ENCODE assay signal across 9 mouse cellular contexts in genomic region chr13:32866484-32866883, GRCm38 (mm10). TPM values are rescaled to one million over a fixed set of nuclear protein-coding genes. Genes with fewer than 3 reads are reported as not detected.
DNase-seq lines count a peak whose midpoint lies in the region; ATAC-seq and TF ChIP-seq lines count a peak whose summit lies in the region.
"Had no signal": no experiment of that assay in that cellular context is flagged by ENCODE, and none has a peak within 500 bp of the region (broad histone marks: within the 10 kb centered on the region; RNA-seq: fewer than 3 reads in every experiment).

No protein-coding gene starts in this region.

- no peaks in the 10 kb centered on the region for H3K79me2 ChIP-seq in CH12.LX (replicated peaks; ENCODE audit: control insufficient read depth, extremely low read depth, insufficient read depth, poor library complexity, severe bottlenecking)

- ATAC-seq in erythroid progenitor cell, adult 5-6 weeks (replicated peaks; ENCODE audit: low FRiP score, poor library complexity, severe bottlenecking) = peak; percentile 80
- ATAC-seq in lung, embryonic 16.5 days (ENCODE audit: low read depth) = peak; percentile 49; the same call in 1 of the 2 replicates

- no peak for TF ChIP-seq EP300 in CH12.LX (IDR thresholded peaks at IDR 0.05; ENCODE audit: low read length)

- H3K27ac ChIP-seq in CH12.LX (ENCODE audit: insufficient read depth, low read depth) = no peak overlapping the region
- H3K27ac ChIP-seq in bone marrow macrophage, adult 2 months (ENCODE audit: insufficient read depth, low read depth, low read length) = no peak overlapping the region
- no peak overlapping the region for H3K27ac ChIP-seq in lung, embryonic 16.5 days (ENCODE audit: low read length)

- TF ChIP-seq POLR2A in CH12.LX (IDR thresholded peaks at IDR 0.05; ENCODE audit: low read depth, low read length) = no peak
- no peak for TF ChIP-seq POLR2A in bone marrow macrophage, adult 2 months (IDR thresholded peaks at IDR 0.05; ENCODE audit: borderline replicate concordance, low read depth, low read length)

- no peaks in the 10 kb centered on the region for H3K36me3 ChIP-seq in CH12.LX (replicated peaks in 1 of 2; ENCODE audit: control insufficient read depth in 1 of 2, insufficient read depth in 1 of 2, low read length in 1 of 2)
- no peaks in the 10 kb centered on the region for H3K36me3 ChIP-seq in lung, embryonic 16.5 days (ENCODE audit: control insufficient read depth, insufficient read depth, low read length)

- H3K4me3 ChIP-seq in CH12.LX (replicated peaks in 1 of 3; ENCODE audit: low read depth in 2 of 3, low read length in 2 of 3, poor library complexity in 1 of 3) = no peak overlapping the region
- H3K4me3 ChIP-seq in bone marrow macrophage, adult 2 months (ENCODE audit: insufficient read depth, low read length) = no peak overlapping the region
- no peak overlapping the region for H3K4me3 ChIP-seq in lung, embryonic 16.5 days (ENCODE audit: low read length)

- no peaks in the 10 kb centered on the region for H3K27me3 ChIP-seq in CH12.LX (replicated peaks)
- H3K27me3 ChIP-seq in lung, embryonic 16.5 days (ENCODE audit: control insufficient read depth, insufficient read depth, low read depth, low read length) = no peaks in the 10 kb centered on the region

- H3K4me1 ChIP-seq in CH12.LX (ENCODE audit: control insufficient read depth in 1 of 2, insufficient read depth in 2 of 2) = peaks cover 9 to 48% of the 10 kb centered on the region in 2 experiments
- peaks cover 4% of the 10 kb centered on the region for H3K4me1 ChIP-seq in bone marrow macrophage, adult 2 months (ENCODE audit: control insufficient read depth, insufficient read depth, low read length)
- H3K4me1 ChIP-seq in lung, embryonic 16.5 days (replicated peaks; ENCODE audit: control insufficient read depth, insufficient read depth, low read length) = no peaks in the 10 kb centered on the region

- peak; percentile 78 for TF ChIP-seq RAD21 in CH12.LX (IDR thresholded peaks at IDR 0.05; ENCODE audit: low read depth, low read length)

- dilution Hi-C loops in CH12.LX (cut with MboI; ENCODE audit: extremely low pct_ligation_motif_present, extremely low pct_unique_long_range_greater_than_20kb, low sequenced_read_pairs) = no loop called here

- peak; percentile 84 to 87 for TF ChIP-seq CTCF in CH12.LX (conservative IDR thresholded peaks at IDR 0.05 in 1 of 2, IDR thresholded peaks at IDR 0.05 in 1 of 2; ENCODE audit: low read depth in 2 of 2, low read length in 2 of 2)
- TF ChIP-seq CTCF in bone marrow macrophage, adult 2 months (IDR thresholded peaks at IDR 0.05; ENCODE audit: low read depth, low read length) = peak; percentile 83

- H3K9me3 ChIP-seq in CH12.LX (replicated peaks; ENCODE audit: low read length) = no peaks in the 10 kb centered on the region
- no peaks in the 10 kb centered on the region for H3K9me3 ChIP-seq in lung, embryonic 16.5 days (ENCODE audit: control insufficient read depth, low read length)

- H3K9ac ChIP-seq in CH12.LX (ENCODE audit: insufficient read depth, low read depth) = no peak overlapping the region
- H3K9ac ChIP-seq in lung, embryonic 16.5 days (ENCODE audit: low read length) = no peak overlapping the region

- DNase-seq in CH12.LX (ENCODE audit: extremely low read depth) = peak; percentile 84
- DNase-seq in heart, postnatal 36 days = peak; percentile 66 to 71
- peak; percentile 76 for DNase-seq in layer of hippocampus, adult 11-12 months (ENCODE audit: low spot score)
- peak; percentile 16 for DNase-seq in retina, adult 2 months (ENCODE audit: low read depth, low spot score)
- peak; percentile 67 for DNase-seq in thymus, postnatal 25 days

- H3K4me2 ChIP-seq in CH12.LX (ENCODE audit: insufficient read depth, low read depth, poor library complexity, severe bottlenecking) = peak overlapping the region; percentile 58
- no peak overlapping the region for H3K4me2 ChIP-seq in lung, embryonic 16.5 days (ENCODE audit: low read depth, low read length)

- in situ Hi-C loops in CH12.LX (cut with MboI; ENCODE audit: low pct_ligation_motif_present, low pct_unique_long_range_greater_than_20kb, low sequenced_read_pairs) = loop anchor here (25.0 kb wide), 1 partner anchor 1046 kb away; the partner anchor contains the start of gene Serpinb6c

- intact Hi-C loops in heart, postnatal 36 days (cut with DNase I) = no loop called here

- WGBS in lung, embryonic 16.5 days = 3% methylated on average over 9 of the region's 9 CpGs

TF ChIP-seq in CH12.LX, 34 proteins besides CTCF, POLR2A, EP300 and RAD21:
- peak; percentile 52; the same call in 1 of the 2 replicates for TF ChIP-seq MAX (IDR thresholded peaks at IDR 0.05; ENCODE audit: low read length)
- TF ChIP-seq KAT2A (IDR thresholded peaks at IDR 0.05; ENCODE audit: insufficient replicate concordance, low read length) = no peak
- TF ChIP-seq POLR2AphosphoS2 (IDR thresholded peaks at IDR 0.05; ENCODE audit: low read depth, low read length) = no peak
- no peak for TF ChIP-seq USF1 (IDR thresholded peaks at IDR 0.05; ENCODE audit: low read depth, low read length)
- no peak for TF ChIP-seq MEF2A (IDR thresholded peaks at IDR 0.05; ENCODE audit: borderline replicate concordance, low read depth, low read length)
- TF ChIP-seq USF2 (conservative IDR thresholded peaks at IDR 0.05; ENCODE audit: low read depth, low read length) = no peak
- peak; percentile 63 for TF ChIP-seq SMC3 (IDR thresholded peaks at IDR 0.05; ENCODE audit: low read depth, low read length)
- TF ChIP-seq MYC (IDR thresholded peaks at IDR 0.05; ENCODE audit: low read depth, low read length) = 0 out of 2 replicates have a peak, but pooled peaks have one; percentile 58
- 0 out of 2 replicates have a peak, but pooled peaks have one; percentile 14 for TF ChIP-seq BHLHE40 (IDR thresholded peaks at IDR 0.05; ENCODE audit: low read depth, low read length)
- TF ChIP-seq MAZ (IDR thresholded peaks at IDR 0.05; ENCODE audit: low read depth, low read length) = no peak
- no peak for TF ChIP-seq NRF1 (IDR thresholded peaks at IDR 0.05; ENCODE audit: low read depth, low read length)
TF ChIP-seq in CH12.LX: peak in this region for 4.

RNA-seq across cellular contexts. Expression of gene Serpinb1a, which starts 15.5 kb away (rescaled TPM):
- 1.7 and 2.5 TPM in 2 replicates for total RNA-seq in CH12.LX (2012; rRNA removed)
- total RNA-seq in CH12.LX (2014; rRNA removed) = 9.3 and 11.5 TPM in 2 replicates
- polyA plus RNA-seq in CH12.LX (2012; ENCODE audit: insufficient read length, low read depth) = 23.0 and 24.9 TPM in 2 replicates
- not detected in 2 replicates for polyA plus RNA-seq in bone marrow macrophage, adult 2 months (2012; ENCODE audit: insufficient read depth, insufficient read length, missing spikeins)
- total RNA-seq in erythroid progenitor cell, adult 5-6 weeks (2015; ENCODE audit: low replicate concordance) = 77.8 and 91.8 TPM in 2 replicates
- 54.4 and 79.4 TPM in 2 replicates for total RNA-seq in erythroid progenitor cell, adult 5-6 weeks (2017; ENCODE audit: low replicate concordance)
- 1 to 10 TPM; 6.5 to 7.4 TPM for total RNA-seq in heart, postnatal 36 days (2021)
- polyA plus RNA-seq in lung, embryonic 16.5 days (2015; fragmentation: Nextera tagmentation; extraction: Ambion mirVana) = 9.3 and 11.0 TPM in 2 replicates

RNA-seq across cellular contexts. Expression of gene Serpinb1c, which starts 31.5 kb away (rescaled TPM):
- total RNA-seq in CH12.LX (2012; rRNA removed) = not detected in 2 replicates
- total RNA-seq in CH12.LX (2014; rRNA removed) = not detected in 2 replicates
- 0.27 TPM in 1 of 2 replicates, not detected in the other for polyA plus RNA-seq in CH12.LX (2012; ENCODE audit: insufficient read length, low read depth)
- 1.4 and 1.7 TPM in 2 replicates for polyA plus RNA-seq in bone marrow macrophage, adult 2 months (2012; ENCODE audit: insufficient read depth, insufficient read length, missing spikeins)
- total RNA-seq in erythroid progenitor cell, adult 5-6 weeks (2015; ENCODE audit: low replicate concordance) = not detected in 2 replicates
- total RNA-seq in erythroid progenitor cell, adult 5-6 weeks (2017; ENCODE audit: low replicate concordance) = not detected in 2 replicates
- total RNA-seq in heart, postnatal 36 days (2021) = 1 to 10 TPM; 2.1 to 2.6 TPM
- polyA plus RNA-seq in lung, embryonic 16.5 days (2015; fragmentation: Nextera tagmentation; extraction: Ambion mirVana) = not detected in 2 replicates
- polyA plus RNA-seq: heart, embryonic 14.5 days had no signal

Comparison
In these comparisons a context has a peak if more than half of its experiments do, and no peak if none do; other contexts are left out.
1. DNase-seq: peak in every context shown above with its lines; median percentile 84 in CH12.LX; 76 in layer of hippocampus, adult 11-12 months; 68 in heart, postnatal 36 days; 67 in thymus, postnatal 25 days; 16 in retina, adult 2 months.
2. RNA of gene Serpinb1a, which starts 15.5 kb away (total RNA-seq): 54.4 to 91.8 TPM in erythroid progenitor cell, adult 5-6 weeks; 1.7 to 11.5 TPM in CH12.LX and 6.5 to 7.4 TPM in heart, postnatal 36 days; every median in the first group is over 4 times any median in the second.